Mouse (Mus musculus): Measurements from ENCODE around the gene Mboat2.

DNA sequence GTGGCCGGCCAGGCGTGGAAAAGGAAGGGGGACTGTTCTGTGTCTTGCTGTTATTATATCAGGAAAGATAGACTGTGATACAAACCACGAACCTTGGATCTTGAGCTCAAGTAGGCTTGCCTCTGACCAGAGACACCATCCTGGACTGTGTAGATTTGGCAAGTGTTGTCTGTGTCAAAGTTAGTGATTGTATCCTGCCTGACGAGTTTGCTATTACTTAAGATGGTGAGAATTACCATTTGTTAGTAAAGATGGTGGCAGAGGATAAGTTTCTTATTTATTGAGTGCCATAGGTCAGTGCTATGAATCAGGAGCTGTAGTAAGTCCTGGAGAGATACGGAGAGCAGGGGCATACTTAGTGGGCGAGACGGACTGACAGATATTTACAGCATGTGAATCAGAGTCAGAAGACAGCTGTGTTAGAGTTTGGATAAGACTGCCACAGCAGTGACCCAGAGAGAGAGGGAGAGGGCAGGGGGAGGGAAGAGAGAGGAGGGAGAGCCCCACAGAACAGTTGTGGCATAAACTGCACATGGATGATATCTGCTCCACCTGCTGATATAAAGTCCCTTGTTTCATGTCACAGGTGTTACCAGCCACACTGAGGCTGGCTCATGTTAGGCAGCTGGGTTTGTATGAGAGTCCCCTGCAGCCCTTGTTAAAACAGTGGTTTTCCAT, 12.9 kb downstream of the Mboat2 start:
- no peak for TF ChIP-seq POLR2A (IDR thresholded peaks at IDR 0.05; ENCODE audit: insufficient read depth, low read depth, low read length)
- TF ChIP-seq CTCF (IDR thresholded peaks at IDR 0.05) = no peak
- no peak for TF ChIP-seq EP300 (IDR thresholded peaks at IDR 0.05; ENCODE audit: insufficient read depth, low read depth, low read length)
